8 mouse cellular contexts compared by ENCODE assay signal in the genomic region with DNA sequence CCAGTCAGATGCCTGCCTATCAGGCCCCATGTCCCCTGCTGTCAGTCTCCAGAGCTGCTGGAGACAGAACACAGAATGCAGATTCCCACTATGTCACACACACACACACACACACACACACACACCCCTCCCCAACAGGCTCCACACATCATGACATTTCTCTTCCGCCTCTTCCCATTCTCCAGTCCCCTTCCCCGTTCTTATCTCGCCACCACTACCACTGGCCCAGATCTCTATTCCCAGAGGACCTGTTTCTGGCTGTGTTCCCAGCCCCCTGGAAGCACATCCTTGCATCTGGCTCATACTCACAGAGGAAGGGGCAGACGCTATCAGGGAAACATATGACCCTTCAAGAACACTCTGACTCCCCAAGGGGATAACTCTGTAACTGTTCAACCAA. TPM values are rescaled to one million over a fixed set of nuclear protein-coding genes. Genes with fewer than 3 reads are reported as not detected.
DNase-seq lines count a peak whose midpoint lies in the region; ATAC-seq and TF ChIP-seq lines count a peak whose summit lies in the region.

No protein-coding gene starts in this region.

- H3K27ac ChIP-seq in forebrain, postnatal 0 days (ENCODE audit: low read depth, low read length) = no peak overlapping the region
- no peak overlapping the region for H3K27ac ChIP-seq in hindbrain, embryonic 16.5 days (ENCODE audit: low read depth, low read length)
- H3K27ac ChIP-seq in liver, embryonic 12.5 days = peak overlapping the region; percentile 99
- H3K27ac ChIP-seq in small intestine, adult 2 months (ENCODE audit: insufficient read depth, low read depth, low read length) = peak overlapping the region; percentile 94

- no peak for ATAC-seq in forebrain, postnatal 0 days
- ATAC-seq in hindbrain, embryonic 16.5 days = no peak
- no peak for ATAC-seq in liver, embryonic 12.5 days

- H3K36me3 ChIP-seq in forebrain, postnatal 0 days (ENCODE audit: insufficient read depth) = peaks cover 15% of the 10 kb centered on the region
- H3K36me3 ChIP-seq in hindbrain, embryonic 16.5 days (ENCODE audit: control insufficient read depth, insufficient read depth, low read length) = peaks cover 13% of the 10 kb centered on the region
- peaks cover 27% of the 10 kb centered on the region for H3K36me3 ChIP-seq in liver, embryonic 12.5 days
- peaks cover 17% of the 10 kb centered on the region for H3K36me3 ChIP-seq in small intestine, adult 2 months (ENCODE audit: control insufficient read depth, insufficient read depth, low read length)

- no peak overlapping the region for H3K4me3 ChIP-seq in forebrain, postnatal 0 days (ENCODE audit: low read depth, low read length)
- peak overlapping the region; percentile 90 for H3K4me3 ChIP-seq in hindbrain, embryonic 16.5 days (ENCODE audit: low read length)
- H3K4me3 ChIP-seq in liver, embryonic 12.5 days = peak overlapping the region; percentile 80
- H3K4me3 ChIP-seq in small intestine, adult 2 months (ENCODE audit: low read depth, low read length) = peak overlapping the region; percentile 87

- no peaks in the 10 kb centered on the region for H3K9me3 ChIP-seq in forebrain, postnatal 0 days (ENCODE audit: low read length)
- H3K9me3 ChIP-seq in hindbrain, embryonic 16.5 days (ENCODE audit: control insufficient read depth, low read length) = no peaks in the 10 kb centered on the region
- H3K9me3 ChIP-seq in liver, embryonic 12.5 days (replicated peaks) = no peaks in the 10 kb centered on the region

- WGBS in forebrain, postnatal 0 days = 21% methylated on average over 4 of the region's 4 CpGs
- 15% methylated on average over 4 of the region's 4 CpGs for WGBS in hindbrain, embryonic 16.5 days
- WGBS in liver, embryonic 12.5 days (ENCODE audit: insufficient replicate concordance) = 31% methylated on average over 4 of the region's 4 CpGs
- WGBS in small intestine, adult 2 months = 13% methylated on average over 4 of the region's 4 CpGs

- DNase-seq in adrenal gland, postnatal 25 days = peak; percentile 50
- DNase-seq in forebrain, postnatal 0 days = no peak
- no peak for DNase-seq in left cerebral cortex, postnatal 10 days (ENCODE audit: extremely low spot score in 1 of 2, low spot score in 2 of 2)
- no peak for DNase-seq in layer of hippocampus, postnatal 14 days (ENCODE audit: low spot score in 2 of 2)
- DNase-seq in layer of hippocampus, adult 18-20 months (ENCODE audit: low spot score in 2 of 2) = no peak

- intact Hi-C loops in left cerebral cortex, postnatal 10 days (cut with DNase I) = no loop called here

- TF ChIP-seq POLR2A in small intestine, adult 2 months (IDR thresholded peaks at IDR 0.05; ENCODE audit: low read depth, low read length) = no peak

- H3K4me1 ChIP-seq in forebrain, postnatal 0 days (ENCODE audit: insufficient read depth) = peaks cover 12% of the 10 kb centered on the region
- H3K4me1 ChIP-seq in hindbrain, embryonic 16.5 days (ENCODE audit: control insufficient read depth, insufficient read depth, low read depth, low read length) = peaks cover 32% of the 10 kb centered on the region
- peaks cover 77% of the 10 kb centered on the region for H3K4me1 ChIP-seq in liver, embryonic 12.5 days
- peaks cover 18% of the 10 kb centered on the region for H3K4me1 ChIP-seq in small intestine, adult 2 months (ENCODE audit: control insufficient read depth, insufficient read depth, insufficient read length, low read length)

- no peak for TF ChIP-seq CTCF in forebrain, postnatal 0 days (IDR thresholded peaks at IDR 0.05; ENCODE audit: low read depth)
- TF ChIP-seq CTCF in small intestine, adult 2 months (IDR thresholded peaks at IDR 0.05; ENCODE audit: extremely low read depth, insufficient read length, insufficient replicate concordance, low read depth, low read length) = no peak

- H3K27me3 ChIP-seq in forebrain, postnatal 0 days (ENCODE audit: insufficient read depth, low read length) = no peaks in the 10 kb centered on the region
- no peaks in the 10 kb centered on the region for H3K27me3 ChIP-seq in hindbrain, embryonic 16.5 days (replicated peaks; ENCODE audit: control insufficient read depth, insufficient read depth, low read length)
- peaks cover 12% of the 10 kb centered on the region for H3K27me3 ChIP-seq in liver, embryonic 12.5 days (replicated peaks)
- H3K27me3 ChIP-seq in small intestine, adult 2 months (ENCODE audit: control insufficient read depth, insufficient read depth, low read length) = no peaks in the 10 kb centered on the region

- peak overlapping the region; percentile 88 for H3K4me2 ChIP-seq in forebrain, postnatal 0 days (ENCODE audit: low read depth)
- H3K4me2 ChIP-seq in hindbrain, embryonic 16.5 days (ENCODE audit: low read length) = peak overlapping the region; percentile 61
- H3K4me2 ChIP-seq in liver, embryonic 12.5 days = peak overlapping the region; percentile 99

- 0 out of 2 replicates have a peak overlapping the region, but pooled peaks have one; percentile 87 for H3K9ac ChIP-seq in forebrain, postnatal 0 days
- peak overlapping the region; percentile 92 for H3K9ac ChIP-seq in hindbrain, embryonic 16.5 days (ENCODE audit: low read depth, low read length)
- H3K9ac ChIP-seq in liver, embryonic 12.5 days = peak overlapping the region; percentile 93

RNA-seq across cellular contexts. Expression of a gene that starts 2.3 kb away (rescaled TPM):
- 42.7 and 48.9 TPM in 2 replicates for total RNA-seq in adrenal gland, postnatal 25 days (2021)
- total RNA-seq in forebrain, postnatal 0 days (2014; rRNA removed) = 39.2 and 42.3 TPM in 2 replicates
- 1.9 and 5.4 TPM in 2 replicates for polyA plus RNA-seq in forebrain, postnatal 0 days (2015; fragmentation: Nextera tagmentation; extraction: Ambion mirVana)
- 9.1 and 10.1 TPM in 2 replicates for polyA plus RNA-seq in hindbrain, embryonic 16.5 days (2015; fragmentation: Nextera tagmentation; extraction: Ambion mirVana)
- 9.7 and 10.2 TPM in 2 replicates for polyA plus RNA-seq in liver, embryonic 12.5 days (2016; fragmentation: Nextera tagmentation; extraction: Ambion mirVana)
- 55.9 and 89.2 TPM in 2 replicates for polyA plus RNA-seq in small intestine, adult 2 months (2012; rRNA removed)
- 10 to 100 TPM; 37.1 to 38.1 TPM for total RNA-seq in left cerebral cortex, postnatal 10 days (2021)
- total RNA-seq in layer of hippocampus, postnatal 14 days (2021) = 10 to 100 TPM; 45.1 to 45.3 TPM
- 10 to 100 TPM; 46.5 to 48.2 TPM for total RNA-seq in layer of hippocampus, adult 18-20 months (2021)

RNA-seq across cellular contexts. Expression of a gene that starts 23.1 kb away (rescaled TPM):
- 12.6 and 14.3 TPM in 2 replicates for total RNA-seq in adrenal gland, postnatal 25 days (2021)
- 191 and 201 TPM in 2 replicates for total RNA-seq in forebrain, postnatal 0 days (2014; rRNA removed)
- 133 and 139 TPM in 2 replicates for polyA plus RNA-seq in forebrain, postnatal 0 days (2015; fragmentation: Nextera tagmentation; extraction: Ambion mirVana)
- 129 and 141 TPM in 2 replicates for polyA plus RNA-seq in hindbrain, embryonic 16.5 days (2015; fragmentation: Nextera tagmentation; extraction: Ambion mirVana)
- 3.8 and 4.9 TPM in 2 replicates for polyA plus RNA-seq in liver, embryonic 12.5 days (2016; fragmentation: Nextera tagmentation; extraction: Ambion mirVana)
- polyA plus RNA-seq in small intestine, adult 2 months (2012; rRNA removed) = 19.1 and 40.2 TPM in 2 replicates
- total RNA-seq in left cerebral cortex, postnatal 10 days (2021) = 100 to 1,000 TPM; 173 to 185 TPM
- 100 to 1,000 TPM; 159 to 168 TPM for total RNA-seq in layer of hippocampus, postnatal 14 days (2021)
- 100 to 1,000 TPM; 217 to 222 TPM for total RNA-seq in layer of hippocampus, adult 18-20 months (2021)

RNA-seq across cellular contexts. Expression of a gene that starts 36.8 kb away (rescaled TPM):
- not detected in 2 replicates for total RNA-seq in adrenal gland, postnatal 25 days (2021)
- total RNA-seq in forebrain, postnatal 0 days (2014; rRNA removed) = not detected in 2 replicates
- polyA plus RNA-seq in forebrain, postnatal 0 days (2015; fragmentation: Nextera tagmentation; extraction: Ambion mirVana) = 0.51 TPM in 1 of 2 replicates, not detected in the other
- 0.30 and 0.31 TPM in 2 replicates for polyA plus RNA-seq in hindbrain, embryonic 16.5 days (2015; fragmentation: Nextera tagmentation; extraction: Ambion mirVana)
- polyA plus RNA-seq in liver, embryonic 12.5 days (2016; fragmentation: Nextera tagmentation; extraction: Ambion mirVana) = not detected in 2 replicates
- 0.46 and 2.7 TPM in 2 replicates for polyA plus RNA-seq in small intestine, adult 2 months (2012; rRNA removed)
- total RNA-seq in left cerebral cortex, postnatal 10 days (2021) = not detected
- not detected for total RNA-seq in layer of hippocampus, postnatal 14 days (2021)
- total RNA-seq in layer of hippocampus, adult 18-20 months (2021) = not detected

RNA-seq across cellular contexts. Expression of a gene that starts 36.8 kb away (rescaled TPM):
- 52.2 and 55.9 TPM in 2 replicates for total RNA-seq in adrenal gland, postnatal 25 days (2021)
- 51.1 and 52.0 TPM in 2 replicates for total RNA-seq in forebrain, postnatal 0 days (2014; rRNA removed)
- 35.5 and 47.0 TPM in 2 replicates for polyA plus RNA-seq in forebrain, postnatal 0 days (2015; fragmentation: Nextera tagmentation; extraction: Ambion mirVana)
- 58.9 and 69.4 TPM in 2 replicates for polyA plus RNA-seq in hindbrain, embryonic 16.5 days (2015; fragmentation: Nextera tagmentation; extraction: Ambion mirVana)
- 34.4 and 35.5 TPM in 2 replicates for polyA plus RNA-seq in liver, embryonic 12.5 days (2016; fragmentation: Nextera tagmentation; extraction: Ambion mirVana)
- 3.6 and 5.2 TPM in 2 replicates for polyA plus RNA-seq in small intestine, adult 2 months (2012; rRNA removed)
- 10 to 100 TPM; 42.0 to 50.2 TPM for total RNA-seq in left cerebral cortex, postnatal 10 days (2021)
- 10 to 100 TPM; 43.9 to 44.7 TPM for total RNA-seq in layer of hippocampus, postnatal 14 days (2021)
- total RNA-seq in layer of hippocampus, adult 18-20 months (2021) = 10 to 100 TPM; 39.6 to 43.9 TPM

RNA-seq across cellular contexts. Expression of a gene that starts 55.1 kb away (rescaled TPM):
- total RNA-seq in adrenal gland, postnatal 25 days (2021) = 76.1 and 88.7 TPM in 2 replicates
- total RNA-seq in forebrain, postnatal 0 days (2014; rRNA removed) = 54.9 and 70.6 TPM in 2 replicates
- 11.9 and 13.8 TPM in 2 replicates for polyA plus RNA-seq in forebrain, postnatal 0 days (2015; fragmentation: Nextera tagmentation; extraction: Ambion mirVana)
- 17.8 and 19.7 TPM in 2 replicates for polyA plus RNA-seq in hindbrain, embryonic 16.5 days (2015; fragmentation: Nextera tagmentation; extraction: Ambion mirVana)
- polyA plus RNA-seq in liver, embryonic 12.5 days (2016; fragmentation: Nextera tagmentation; extraction: Ambion mirVana) = 15.9 and 16.2 TPM in 2 replicates
- polyA plus RNA-seq in small intestine, adult 2 months (2012; rRNA removed) = 13.6 and 24.3 TPM in 2 replicates
- total RNA-seq in left cerebral cortex, postnatal 10 days (2021) = 10 to 100 TPM; 55.8 to 58.2 TPM
- total RNA-seq in layer of hippocampus, postnatal 14 days (2021) = 10 to 100 TPM; 60.3 to 70.2 TPM
- 100 to 1,000 TPM in 1 of 2 experiments, 10 to 100 TPM in 1; 89.8 to 108 TPM for total RNA-seq in layer of hippocampus, adult 18-20 months (2021)

Comparison
In these comparisons a context has a peak if more than half of its experiments do, and no peak if none do; other contexts are left out.
1. H3K27ac ChIP-seq: peak in liver, embryonic 12.5 days (single experiment) and small intestine, adult 2 months (single experiment); none in forebrain, postnatal 0 days (single experiment) and hindbrain, embryonic 16.5 days (single experiment).
2. RNA of a gene that starts 23.1 kb away (total RNA-seq): 217 to 222 TPM in layer of hippocampus, adult 18-20 months, 191 to 201 TPM in forebrain, postnatal 0 days, 173 to 185 TPM in left cerebral cortex, postnatal 10 days and 159 to 168 TPM in layer of hippocampus, postnatal 14 days; 12.6 to 14.3 TPM in adrenal gland, postnatal 25 days; every median in the first group is over 10 times any median in the second.
3. Peak in every context shown above with its lines, with median percentiles within 50 percentile points of each other: H3K4me2 ChIP-seq and H3K9ac ChIP-seq.